Mouse (Mus musculus): ENCODE measurements around the gene Olfr1364. TPM values are rescaled to one million over a fixed set of nuclear protein-coding genes. Genes with fewer than 3 reads are reported as not detected.

The Olfr1364 gene
- not detected in 2 replicates for polyA plus RNA-seq (2012; rRNA removed)

DNA sequence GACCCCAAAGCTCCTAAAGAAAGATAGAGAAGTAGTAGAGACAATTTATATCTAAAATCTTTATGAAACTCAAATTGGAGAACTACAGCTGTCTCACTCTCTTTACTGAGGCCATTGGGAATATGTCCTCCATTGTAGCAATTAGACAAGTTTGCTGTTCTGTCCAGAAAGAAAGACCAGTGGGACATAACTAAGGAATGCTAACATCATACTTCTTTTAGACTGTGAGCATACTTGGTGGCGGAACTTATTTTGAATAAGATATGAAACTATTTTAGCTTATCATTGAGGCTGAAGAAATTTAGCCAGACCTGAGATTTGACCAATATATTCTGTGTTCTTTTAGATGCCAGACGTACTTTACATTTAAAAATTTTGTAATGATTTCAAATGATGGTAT is at the start of gene Olfr1364:
Gene Olfr1364 (minus strand): TSS at position 101 of the 400 bp plus-strand sequence.

DNA sequence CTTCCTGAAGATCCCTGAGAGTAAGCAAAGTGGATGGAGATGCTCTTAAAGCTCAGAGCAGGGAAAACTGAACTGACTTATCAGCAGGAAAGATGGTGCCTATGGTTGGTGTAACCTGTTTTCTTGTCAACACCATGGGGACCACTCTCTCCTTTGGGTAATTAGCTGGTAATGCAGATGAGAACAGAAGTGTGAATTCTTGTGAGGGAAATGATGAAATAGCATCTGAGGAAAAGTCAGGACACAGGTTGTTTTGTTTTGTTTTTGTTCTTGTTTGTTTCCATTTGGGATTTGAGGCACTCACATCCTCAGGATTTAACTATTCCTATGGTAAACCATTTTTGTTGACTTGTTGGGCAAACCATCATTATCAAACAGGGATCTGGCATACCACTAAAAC is 32.4 kb upstream of the Olfr1364 start, which contains the start of gene Olfr1362:
Gene Olfr1362 (minus strand): TSS at position 101 of the 400 bp plus-strand sequence.

DNA sequence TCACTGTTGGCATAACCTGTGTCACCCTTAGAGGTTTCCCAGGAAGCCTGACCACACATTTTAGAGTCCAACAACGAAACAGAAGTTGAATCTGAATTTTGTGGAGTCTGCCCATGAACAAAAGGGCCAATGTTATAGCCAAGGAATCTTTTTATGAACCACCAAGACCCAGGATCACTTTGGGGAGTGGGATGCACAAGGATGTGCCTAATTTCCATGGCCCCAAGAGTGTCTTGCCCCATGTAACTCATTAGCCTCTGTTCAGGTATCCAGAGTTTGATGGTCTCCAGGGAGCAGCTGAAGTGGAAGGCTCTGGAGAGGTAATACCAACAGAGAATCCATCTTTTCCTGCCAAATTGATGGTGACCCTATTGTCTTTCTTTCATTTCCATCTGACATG is 21.8 kb downstream of the Olfr1364 start, which contains the start of gene Olfr1535:
Gene Olfr1535 (minus strand): TSS at position 101 of the 400 bp plus-strand sequence.

DNA sequence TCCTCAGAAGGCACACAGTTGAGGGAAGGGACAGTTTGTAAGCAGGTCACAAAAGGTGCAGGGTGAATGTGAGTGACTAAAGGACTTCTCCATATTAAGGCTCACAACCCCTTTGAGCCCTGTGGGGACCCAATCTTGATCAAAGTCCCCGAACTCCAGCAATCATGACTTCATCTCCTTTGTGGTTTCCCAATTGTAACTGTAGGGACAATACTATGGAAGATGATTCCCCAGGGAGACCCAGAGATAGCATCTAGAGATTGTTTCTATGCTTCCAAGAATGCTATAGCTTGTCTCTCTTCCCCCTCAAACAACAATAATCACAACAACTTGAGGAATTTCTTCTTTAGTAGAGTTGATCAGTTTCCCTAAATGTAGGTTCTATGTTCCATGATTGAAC is 38.9 kb downstream of the Olfr1364 start, which contains the start of gene Olfr1366:
Gene Olfr1366 (minus strand): TSS at position 101 of the 400 bp plus-strand sequence.

DNA sequence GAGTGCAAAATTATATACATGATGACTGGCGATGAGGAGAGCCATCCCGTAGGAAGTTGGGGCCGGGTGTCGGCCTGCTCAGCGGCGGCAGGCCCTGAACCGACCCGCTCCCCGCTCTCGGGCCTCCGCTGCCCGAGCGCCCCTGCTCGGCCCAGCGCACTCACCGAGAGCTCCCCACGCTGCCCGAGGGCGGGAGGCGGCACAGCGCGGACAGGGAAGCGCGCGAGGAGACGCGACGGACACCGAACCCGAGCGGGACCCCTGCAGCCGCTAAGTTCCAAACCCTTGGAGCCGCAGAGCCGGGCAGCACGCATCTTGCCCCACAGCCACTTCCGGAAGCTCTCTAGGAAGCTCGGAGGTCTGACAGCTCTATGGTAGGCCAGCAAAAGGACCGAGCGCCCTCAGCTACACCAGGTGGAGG is 50.8 kb downstream of the Olfr1364 start, which contains the start of gene Zkscan8:
Gene Zkscan8 (minus strand): TSS at position 340 of the 421 bp plus-strand sequence.

Other genes with a start within 250 kb of the Olfr1364 start
- not detected in 2 replicates for gene Olfr1367, start 234.8 kb downstream of the Olfr1364 start, polyA plus RNA-seq (2012; rRNA removed)
- gene Zscan12, start 218.9 kb downstream of the Olfr1364 start, polyA plus RNA-seq (2012; rRNA removed) = 0.37 and 0.41 TPM in 2 replicates
- gene Zkscan3, start 179.0 kb downstream of the Olfr1364 start, polyA plus RNA-seq (2012; rRNA removed) = 17.4 and 19.1 TPM in 2 replicates
- 0.19 and 0.25 TPM in 2 replicates for gene Pgbd1, start 140.7 kb downstream of the Olfr1364 start, polyA plus RNA-seq (2012; rRNA removed)
- gene Zscan26, start 128.0 kb downstream of the Olfr1364 start, polyA plus RNA-seq (2012; rRNA removed) = 5.5 and 6.3 TPM in 2 replicates
- gene Nkapl, start 113.2 kb downstream of the Olfr1364 start, polyA plus RNA-seq (2012; rRNA removed) = 0.24 and 0.31 TPM in 2 replicates
- gene Zkscan4, start 102.9 kb downstream of the Olfr1364 start, polyA plus RNA-seq (2012; rRNA removed) = 0.27 and 0.69 TPM in 2 replicates
- gene Gm10065, start 102.3 kb downstream of the Olfr1364 start, polyA plus RNA-seq (2012; rRNA removed) = not detected in 2 replicates
- gene AK157302, start 86.5 kb downstream of the Olfr1364 start, polyA plus RNA-seq (2012; rRNA removed) = 0.09 and 0.13 TPM in 2 replicates
- gene Gm11273, start 80.3 kb downstream of the Olfr1364 start, polyA plus RNA-seq (2012; rRNA removed) = 18.9 and 28.5 TPM in 2 replicates
- gene Zkscan8, start 50.6 kb downstream of the Olfr1364 start, polyA plus RNA-seq (2012; rRNA removed) = 0.98 and 1.7 TPM in 2 replicates
- gene Olfr1366, start 39.0 kb downstream of the Olfr1364 start, polyA plus RNA-seq (2012; rRNA removed) = not detected in 2 replicates
- not detected in 2 replicates for gene Olfr1535, start 21.9 kb downstream of the Olfr1364 start, polyA plus RNA-seq (2012; rRNA removed)
- gene Olfr1362, start 32.3 kb upstream of the Olfr1364 start, polyA plus RNA-seq (2012; rRNA removed) = not detected in 2 replicates
- not detected in 2 replicates for gene Olfr11, start 60.8 kb upstream of the Olfr1364 start, polyA plus RNA-seq (2012; rRNA removed)
- not detected in 2 replicates for gene Olfr1361, start 81.6 kb upstream of the Olfr1364 start, polyA plus RNA-seq (2012; rRNA removed)
- not detected in 2 replicates for gene Olfr1360, start 95.6 kb upstream of the Olfr1364 start, polyA plus RNA-seq (2012; rRNA removed)
- gene Olfr1359, start 116.4 kb upstream of the Olfr1364 start, polyA plus RNA-seq (2012; rRNA removed) = not detected in 2 replicates
- gene Hist1h2bl, start 134.4 kb upstream of the Olfr1364 start, polyA plus RNA-seq (2012; rRNA removed) = 11.8 and 13.4 TPM in 2 replicates
- 41.0 and 55.3 TPM in 2 replicates for gene Hist1h2ai, start 134.7 kb upstream of the Olfr1364 start, polyA plus RNA-seq (2012; rRNA removed)
- gene Hist1h3h, start 135.9 kb upstream of the Olfr1364 start, polyA plus RNA-seq (2012; rRNA removed) = 40.1 and 49.5 TPM in 2 replicates
- 4.6 and 5.2 TPM in 2 replicates for gene Hist1h2bm, start 140.3 kb upstream of the Olfr1364 start, polyA plus RNA-seq (2012; rRNA removed)
- 5.3 and 7.1 TPM in 2 replicates for gene Hist1h4j, start 153.3 kb upstream of the Olfr1364 start, polyA plus RNA-seq (2012; rRNA removed)
- gene Hist1h4k, start 168.7 kb upstream of the Olfr1364 start, polyA plus RNA-seq (2012; rRNA removed) = 39.5 and 42.9 TPM in 2 replicates
- 30.4 and 31.0 TPM in 2 replicates for gene Hist1h2ak, start 172.1 kb upstream of the Olfr1364 start, polyA plus RNA-seq (2012; rRNA removed)
- gene Hist1h2bn, start 172.4 kb upstream of the Olfr1364 start, polyA plus RNA-seq (2012; rRNA removed) = 12.9 and 14.9 TPM in 2 replicates
- gene Hist1h1b, start 198.9 kb upstream of the Olfr1364 start, polyA plus RNA-seq (2012; rRNA removed) = 1.4 and 1.5 TPM in 2 replicates
- 48.3 and 58.4 TPM in 2 replicates for gene Hist1h3i, start 201.6 kb upstream of the Olfr1364 start, polyA plus RNA-seq (2012; rRNA removed)
- 15.5 and 20.4 TPM in 2 replicates for gene Hist1h2an, start 205.5 kb upstream of the Olfr1364 start, polyA plus RNA-seq (2012; rRNA removed)
- gene Hist1h2bp, start 205.7 kb upstream of the Olfr1364 start, polyA plus RNA-seq (2012; rRNA removed) = 0.66 and 3.2 TPM in 2 replicates
- gene Hist1h2bq, start 228.4 kb upstream of the Olfr1364 start, polyA plus RNA-seq (2012; rRNA removed) = 37.1 and 59.1 TPM in 2 replicates
- gene Hist1h2ao, start 228.7 kb upstream of the Olfr1364 start, polyA plus RNA-seq (2012; rRNA removed) = not detected in 2 replicates
- gene Hist1h4m, start 230.0 kb upstream of the Olfr1364 start, polyA plus RNA-seq (2012; rRNA removed) = not detected in 2 replicates

All from colon, adult 2 months (tissue).